Mouse (Mus musculus): ENCODE measurements around the gene BC049352. TPM values are rescaled to one million over a fixed set of nuclear protein-coding genes. Genes with fewer than 3 reads are reported as not detected.

BC049352 gene
- 1 to 10 TPM in 3 of 4 experiments, under 1 TPM in 1; 0.78 to 1.9 (median 1.4) TPM for total RNA-seq (2022)

- no peak for DNase-seq (ENCODE audit: low spot score in 2 of 2)
These were observed at the start of gene BC049352 for GRCm38 (mm10) chr9:45181770-45182169. TSS of gene BC049352 (plus strand) at chr9:45182007.

- peak; percentile 72 to 79 for DNase-seq (ENCODE audit: low spot score in 2 of 2)
These were observed 48.1 kb upstream of the BC049352 start for GRCm38 (mm10) chr9:45133484-45134310.

GRCm38 (mm10) chr9:45136442-45137169 lies 45.2 kb upstream of the BC049352 start:
- DNase-seq (ENCODE audit: low spot score in 2 of 2): peak; percentile 42 to 71

- DNase-seq (ENCODE audit: low spot score in 2 of 2): peak; percentile 54 to 75
These were observed 43.4 kb upstream of the BC049352 start, which contains the start of gene Scn4b for GRCm38 (mm10) chr9:45138191-45139032. TSS of gene Scn4b (plus strand) at chr9:45138395.

GRCm38 (mm10) chr9:45139082-45139481 lies 42.7 kb upstream of the BC049352 start:
- no peak for DNase-seq (ENCODE audit: low spot score in 2 of 2)

- DNase-seq (ENCODE audit: low spot score in 2 of 2): no peak
These were observed 40.9 kb upstream of the BC049352 start for GRCm38 (mm10) chr9:45140945-45141344.

- peak in 1 of 2 experiments; percentile 43 for DNase-seq (ENCODE audit: low spot score in 2 of 2)
These were observed 39.1 kb upstream of the BC049352 start for GRCm38 (mm10) chr9:45142686-45143085.

GRCm38 (mm10) chr9:45145533-45146266 lies 36.1 kb upstream of the BC049352 start:
- no peak for DNase-seq (ENCODE audit: low spot score in 2 of 2)

GRCm38 (mm10) chr9:45146267-45146597 lies 35.6 kb upstream of the BC049352 start:
- DNase-seq (ENCODE audit: low spot score in 2 of 2): peak in 1 of 2 experiments; percentile 44

- no peak for DNase-seq (ENCODE audit: low spot score in 2 of 2)
These were observed 30.9 kb upstream of the BC049352 start for GRCm38 (mm10) chr9:45150933-45151332.

- DNase-seq (ENCODE audit: low spot score in 2 of 2): no peak
These were observed 28.4 kb upstream of the BC049352 start for GRCm38 (mm10) chr9:45153361-45153760.

GRCm38 (mm10) chr9:45167903-45168302 lies 13.9 kb upstream of the BC049352 start:
- no peak for DNase-seq (ENCODE audit: low spot score in 2 of 2)

- DNase-seq (ENCODE audit: low spot score in 2 of 2): no peak
These were observed 11.7 kb upstream of the BC049352 start for GRCm38 (mm10) chr9:45170150-45170549.

- DNase-seq (ENCODE audit: low spot score in 2 of 2): no peak
These were observed 10.7 kb upstream of the BC049352 start for GRCm38 (mm10) chr9:45171073-45171610.

- DNase-seq (ENCODE audit: low spot score in 2 of 2): no peak
These were observed 8.3 kb upstream of the BC049352 start for GRCm38 (mm10) chr9:45173475-45173874.

GRCm38 (mm10) chr9:45179282-45179681 lies 2.5 kb upstream of the BC049352 start:
- DNase-seq (ENCODE audit: low spot score in 2 of 2): no peak

- DNase-seq (ENCODE audit: low spot score in 2 of 2): no peak
These were observed 714 bp downstream of the BC049352 start for GRCm38 (mm10) chr9:45182521-45182920.

GRCm38 (mm10) chr9:45183266-45183665 lies 1.5 kb downstream of the BC049352 start:
- DNase-seq (ENCODE audit: low spot score in 2 of 2): no peak

- no peak for DNase-seq (ENCODE audit: low spot score in 2 of 2)
These were observed 3.4 kb downstream of the BC049352 start for GRCm38 (mm10) chr9:45185250-45185649.
